Mouse (Mus musculus) small intestine, adult 2 months (tissue): ENCODE measurements at regions not wholly inside any gene's neighbourhood (a gene's known extent, or its start where the extent isn't known, plus 50 kb on each side); places are given as distances from the start of the nearest gene placed in this dataset.

Source experiments
- CTCF ChIP-seq: fragments of 200-500 bp; IDR thresholded peaks from 2 replicates; pipeline ENCODE4 v1.5.1; 2012; ENCODE audit warnings: low read depth, mild to moderate bottlenecking, control low read depth, inconsistent platforms, low read length, moderate library complexity, mixed read lengths; ENCODE audit not compliant: insufficient replicate concordance, insufficient read length; ENCODE audit errors: extremely low read depth
- POLR2A ChIP-seq: fragments of 200-500 bp; IDR thresholded peaks from 2 replicates; pipeline ENCODE4 v1.6.1; 2012; ENCODE audit warnings: low read depth, mild to moderate bottlenecking, control low read depth, inconsistent platforms, low read length, moderate library complexity

DNA sequence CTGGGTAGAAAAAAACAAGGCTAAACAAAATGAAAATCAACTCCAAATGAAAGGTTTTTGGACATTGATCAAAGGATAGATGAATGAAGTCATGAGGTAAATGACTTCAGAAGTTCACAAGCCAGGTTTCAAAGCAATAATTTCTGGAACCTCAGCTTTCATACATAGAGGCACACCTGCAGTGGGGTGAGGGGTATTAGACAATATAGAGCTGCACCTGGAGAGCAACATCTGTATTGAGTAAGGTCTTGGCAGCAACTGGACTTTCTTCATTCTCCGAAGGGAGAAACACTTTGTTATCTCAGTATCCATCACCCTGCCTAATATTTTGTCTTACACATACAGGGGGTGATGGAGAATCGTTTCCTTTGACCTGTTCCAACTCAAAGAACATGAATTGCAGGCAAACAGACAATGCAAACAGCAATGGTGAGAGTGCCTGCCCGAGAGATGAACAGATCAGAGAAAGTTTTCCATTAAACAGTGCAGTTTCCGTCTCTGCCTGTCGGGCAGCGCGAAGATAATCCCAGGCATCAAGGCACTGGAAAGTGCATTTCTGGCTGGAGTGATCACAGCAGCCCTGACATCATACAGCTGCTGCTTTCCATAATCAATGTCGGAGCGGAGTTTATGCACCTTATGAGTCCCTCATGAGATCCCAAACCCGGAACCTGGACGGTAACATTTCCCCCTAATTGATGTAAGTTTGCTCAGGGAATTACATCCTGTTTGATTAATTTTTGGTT lies 270.9 kb downstream of the Insc start:
- no peak for TF ChIP-seq CTCF
- no peak for TF ChIP-seq POLR2A
